Mouse (Mus musculus) CH12.LX (cell line): ENCODE results near the gene Rngtt. TPM values are rescaled to one million over a fixed set of nuclear protein-coding genes. Genes with fewer than 3 reads are reported as not detected.

Experiments
- DNase-seq: peaks from one replicate; pipeline ENCODE4 v3.0.0-alpha.2; 2013; ENCODE audit errors: extremely low read depth
- H3K27ac ChIP-seq: 2 replicates; pipeline ENCODE4 v1.5.1; 2012; ENCODE audit warnings: low read depth, mild to moderate bottlenecking, control low read depth, moderate library complexity; ENCODE audit not compliant: insufficient read depth
- H3K27me3 ChIP-seq: replicated peaks from 2 replicates; pipeline ENCODE3; 2012; ENCODE audit warnings: inconsistent platforms
- H3K36me3 ChIP-seq, 2 experiments: replicated peaks in 1 of 2; 2 replicates each; pipeline versions ENCODE3 to v1.6.1; 2012; ENCODE audit warnings: inconsistent platforms in 1 of 2, low read length in 1 of 2, mild to moderate bottlenecking in 1 of 2, mixed read lengths in 1 of 2, moderate library complexity in 1 of 2; ENCODE audit not compliant: control insufficient read depth in 1 of 2, insufficient read depth in 1 of 2
- H3K4me1 ChIP-seq, 2 experiments: 2 replicates each; pipeline ENCODE4 v1.6.1; 2012; ENCODE audit warnings: inconsistent platforms in 1 of 2, moderate library complexity in 1 of 2; ENCODE audit not compliant: insufficient read depth in 2 of 2, control insufficient read depth in 1 of 2
- H3K4me2 ChIP-seq: 2 replicates; pipeline ENCODE4 v1.6.1; 2012; ENCODE audit warnings: low read depth, mild to moderate bottlenecking, control low read depth; ENCODE audit not compliant: poor library complexity, insufficient read depth, severe bottlenecking
- H3K4me3 ChIP-seq, 3 experiments: fragments of 150-350 bp in 1 of 3; sonication (generic) in 1 of 3; replicated peaks in 1 of 3; 2 replicates each; pipeline versions ENCODE3 to v1.5.1; 2011 to 2012; ENCODE audit warnings: low read depth in 2 of 3, low read length in 2 of 3, mild to moderate bottlenecking in 2 of 3, moderate library complexity in 2 of 3, control low read depth in 1 of 3, improper control_type of control experiment in 1 of 3, inconsistent platforms in 1 of 3, mixed read lengths in 1 of 3; ENCODE audit not compliant: poor library complexity in 1 of 3
- H3K79me2 ChIP-seq: replicated peaks from 2 replicates; pipeline ENCODE4 v1.6.1; 2012; ENCODE audit warnings: mild to moderate bottlenecking, moderate library complexity; ENCODE audit not compliant: control insufficient read depth, poor library complexity, insufficient read depth, severe bottlenecking; ENCODE audit errors: extremely low read depth
- H3K9ac ChIP-seq: 2 replicates; pipeline ENCODE4 v1.6.1; 2012; ENCODE audit warnings: low read depth, mild to moderate bottlenecking, control low read depth, moderate library complexity; ENCODE audit not compliant: insufficient read depth
- H3K9me3 ChIP-seq: replicated peaks from 2 replicates; pipeline ENCODE3; 2012; ENCODE audit warnings: low read length, inconsistent platforms, mixed read lengths
- CHD2 ChIP-seq: IDR thresholded peaks from 2 replicates; pipeline ENCODE4 v1.6.1; 2011; ENCODE audit warnings: low read length, improper control_type of control experiment
- E2F4 ChIP-seq: IDR thresholded peaks from 2 replicates; pipeline ENCODE4 v1.6.1; 2011; ENCODE audit warnings: low read depth, low read length, improper control_type of control experiment; ENCODE audit not compliant: insufficient replicate concordance
- EP300 ChIP-seq: IDR thresholded peaks from 2 replicates; pipeline ENCODE4 v1.6.1; 2011; ENCODE audit warnings: low read length, improper control_type of control experiment
- HCFC1 ChIP-seq: IDR thresholded peaks from 2 replicates; pipeline ENCODE4 v1.6.1; 2012; ENCODE audit warnings: low read depth, mild to moderate bottlenecking, inconsistent platforms, low read length, improper control_type of control experiment
- JUN ChIP-seq: IDR thresholded peaks from 2 replicates; pipeline ENCODE4 v1.6.1; 2011; ENCODE audit warnings: low read depth, mild to moderate bottlenecking, low read length, improper control_type of control experiment, moderate library complexity; ENCODE audit not compliant: insufficient read depth
- JUND ChIP-seq: conservative IDR thresholded peaks from 2 replicates; pipeline ENCODE4 v1.6.1; 2011; ENCODE audit warnings: low read depth, low read length, improper control_type of control experiment
- MAX ChIP-seq: IDR thresholded peaks from 2 replicates; pipeline ENCODE4 v1.6.1; 2011; ENCODE audit warnings: low read length, improper control_type of control experiment
- MAZ ChIP-seq: IDR thresholded peaks from 2 replicates; pipeline ENCODE4 v1.6.1; 2012; ENCODE audit warnings: low read depth, mild to moderate bottlenecking, inconsistent platforms, low read length, improper control_type of control experiment, moderate library complexity
- MEF2A ChIP-seq: IDR thresholded peaks from 2 replicates; pipeline ENCODE4 v1.6.1; 2014; ENCODE audit warnings: low read depth, mild to moderate bottlenecking, inconsistent platforms, low read length, improper control_type of control experiment, borderline replicate concordance
- MXI1 ChIP-seq: IDR thresholded peaks from 2 replicates; pipeline ENCODE4 v1.6.1; 2011; ENCODE audit warnings: mild to moderate bottlenecking, low read depth, low read length, improper control_type of control experiment
- NELFE ChIP-seq: IDR thresholded peaks from 2 replicates; pipeline ENCODE4 v1.6.1; 2011; ENCODE audit warnings: low read depth, low read length, improper control_type of control experiment
- POLR2AphosphoS2 ChIP-seq: IDR thresholded peaks from 2 replicates; pipeline ENCODE4 v1.6.1; 2011; ENCODE audit warnings: low read depth, low read length, improper control_type of control experiment
- RAD21 ChIP-seq: IDR thresholded peaks from 2 replicates; pipeline ENCODE4 v1.6.1; 2011; ENCODE audit warnings: low read depth, mild to moderate bottlenecking, low read length, improper control_type of control experiment, moderate library complexity
- SIN3A ChIP-seq: IDR thresholded peaks from 2 replicates; pipeline ENCODE4 v1.6.1; 2012; ENCODE audit warnings: low read length, improper control_type of control experiment, inconsistent platforms
- TBP ChIP-seq: conservative IDR thresholded peaks from 2 replicates; pipeline ENCODE4 v1.6.1; 2011; ENCODE audit warnings: low read depth, low read length, improper control_type of control experiment
- USF1 ChIP-seq: IDR thresholded peaks from 2 replicates; pipeline ENCODE4 v1.6.1; 2014; ENCODE audit warnings: low read depth, mild to moderate bottlenecking, inconsistent platforms, low read length, improper control_type of control experiment
- ZMIZ1 ChIP-seq: IDR thresholded peaks from 2 replicates; pipeline ENCODE4 v1.6.1; 2012; ENCODE audit warnings: low read depth, mild to moderate bottlenecking, inconsistent platforms, low read length, improper control_type of control experiment
- dilution Hi-C: fragments of 300-500 bp; cut with MboI; formaldehyde crosslinking; loops from 2 replicates; pipeline ENCODE4 v1.14.3; 2020; ENCODE audit warnings: low sequenced_read_pairs; ENCODE audit not compliant: extremely low pct_unique_long_range_greater_than_20kb, extremely low pct_ligation_motif_present
- in situ Hi-C: fragments of 300-500 bp; cut with MboI; formaldehyde crosslinking; loops from 3 replicates; pipeline ENCODE4 v1.14.3; 2019; ENCODE audit warnings: low sequenced_read_pairs, low pct_ligation_motif_present, low pct_unique_long_range_greater_than_20kb, mixed read lengths
- polyA plus RNA-seq: library from polyadenylated mRNA; unstranded; fragments of >175 nt; gene quantifications from 2 replicates; pipeline ENCODE4 v1.2.1, GENCODE M21; 2012; ENCODE audit warnings: low read depth; ENCODE audit not compliant: insufficient read length
- total RNA-seq, 2 experiments: library from RNA; depleted of rRNA; stranded (reverse); fragments of 300-350 nt in 1 of 2; fragments of >200 nt in 1 of 2; gene quantifications; 2 replicates each; pipeline ENCODE4 v1.2.3; 2012 to 2014

The Rngtt gene
- total and polyA plus RNA-seq, 3 experiments = 12.5 to 20.1 (median 16.9) TPM

DNA sequence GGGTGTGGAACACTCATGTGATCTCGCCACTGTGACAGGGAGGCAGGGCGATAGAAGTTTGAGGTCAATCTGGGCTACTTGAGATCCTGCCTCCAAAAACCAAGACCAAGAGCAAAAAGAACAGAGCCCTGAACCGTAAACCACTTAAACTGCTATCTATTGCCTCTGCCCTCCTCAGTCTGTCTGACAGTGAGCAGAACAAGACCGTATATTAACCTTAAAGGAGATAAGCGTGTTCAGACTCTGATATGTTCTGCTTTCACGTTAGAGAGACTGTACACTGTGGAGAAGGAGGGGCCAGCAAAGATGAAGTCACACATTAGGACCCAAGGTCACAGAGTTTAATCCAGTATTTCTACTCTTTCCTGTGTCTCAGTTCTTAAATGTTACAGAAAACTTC is 68.8 kb downstream of the Rngtt start:
- Histone ChIP-seq H3K27ac (no peak overlapping the region), H3K4me3 (no peak overlapping the region), H3K4me2 (no peak overlapping the region), H3K79me2 (no peaks in the 10 kb centered on the region), H3K4me1 (peaks cover 0 to 6% of the 10 kb centered on the region in 2 experiments; a peak in 2 of 4 replicates), H3K36me3 (peaks cover 7 to 51% of the 10 kb centered on the region in 2 experiments), H3K9ac (no peak overlapping the region)
- in situ Hi-C loops = loop anchor here (25.0 kb wide), 1 partner anchor 1183 kb away; the partner anchor contains the start of gene Akirin2
- dilution Hi-C loops = no loop called here
- DNase-seq = no peak
- TF ChIP-seq CHD2 (no peak), JUN (no peak), TBP (no peak), USF1 (no peak), JUND (no peak), MXI1 (no peak), RAD21 (no peak), MAZ (no peak), MEF2A (no peak), HCFC1 (no peak), ZMIZ1 (no peak), POLR2AphosphoS2 (no peak), SIN3A (no peak), E2F4 (no peak), EP300 (no peak)
- TF ChIP-seq, all 38 proteins: peak for 0
- H3K9me3 ChIP-seq = no peaks in the 10 kb centered on the region
- no peaks in the 10 kb centered on the region for H3K27me3 ChIP-seq

DNA sequence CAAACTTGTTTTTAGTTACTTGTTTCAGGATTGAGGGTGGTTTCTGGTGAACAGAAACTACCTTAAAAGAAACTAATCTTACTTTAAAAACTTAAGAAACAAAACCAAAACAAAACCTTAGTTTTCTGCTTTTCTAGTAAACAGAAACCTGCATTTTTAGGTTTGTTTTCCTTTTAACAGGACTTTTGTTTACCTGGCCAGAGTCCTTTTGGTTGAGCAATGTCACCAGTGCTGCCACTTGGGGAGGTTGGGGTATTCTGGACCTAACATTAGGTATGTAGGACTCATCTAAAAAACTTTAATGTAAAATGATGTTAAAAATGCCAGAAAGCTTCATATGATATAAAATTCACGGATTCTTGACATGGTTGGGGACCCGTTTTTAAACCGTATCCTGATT is 78.8 kb downstream of the Rngtt start:
- no peaks in the 10 kb centered on the region for H3K9me3 ChIP-seq
- dilution Hi-C loops = no loop called here
- H3K79me2 ChIP-seq = no peaks in the 10 kb centered on the region
- no peak overlapping the region for H3K4me3 ChIP-seq
- in situ Hi-C loops = loop anchor here (10.0 to 25.0 kb wide), 2 partner anchors 316 to 1173 kb away; partner anchors contain the start of gene Akirin2
- no peak overlapping the region for H3K9ac ChIP-seq
- peaks cover 0 to 6% of the 10 kb centered on the region in 2 experiments; a peak in 2 of 4 replicates for H3K4me1 ChIP-seq
- no peak overlapping the region for H3K4me2 ChIP-seq
- DNase-seq = no peak
- TF ChIP-seq MAX = no peak
- TF ChIP-seq NELFE = no peak
- no peak for TF ChIP-seq CHD2
- TF ChIP-seq, all 38 proteins: peak for 0
- Histone ChIP-seq H3K27ac (no peak overlapping the region), H3K36me3 (peaks cover 5 to 30% of the 10 kb centered on the region in 2 experiments), H3K27me3 (no peaks in the 10 kb centered on the region)
